Mouse (Mus musculus) ES-Bruce4 (cell line): ENCODE results near the gene Tgfbi.

Experiments used
- CTCF ChIP-seq: IDR thresholded peaks from one replicate; pipeline ENCODE4 v1.8.1; 2011; ENCODE audit warnings: low read depth, low read length
- POLR2A ChIP-seq: IDR thresholded peaks from one replicate; pipeline ENCODE4 v1.8.1; 2011; ENCODE audit warnings: low read length; ENCODE audit not compliant: insufficient read depth

DNA sequence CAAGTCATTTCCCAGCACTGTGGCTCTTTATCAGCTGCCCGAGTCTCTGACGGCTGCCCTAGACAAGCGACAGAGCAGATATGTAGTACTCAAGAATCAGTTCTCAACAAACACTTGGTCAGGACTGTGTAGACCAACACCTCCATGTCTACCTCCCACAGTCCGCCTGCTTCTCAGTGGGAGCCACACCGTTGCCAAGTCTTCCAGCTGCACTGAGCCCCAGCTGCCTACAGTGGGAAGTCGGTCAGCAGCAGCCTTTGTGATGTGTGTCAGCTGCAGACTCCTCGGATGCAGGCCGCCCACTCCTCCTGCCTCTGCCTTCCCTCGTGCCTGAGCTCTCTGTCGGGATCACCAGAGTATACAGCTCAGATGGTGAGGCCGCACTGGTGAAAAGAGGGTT lies 61.9 kb downstream of the Tgfbi start:
- TF ChIP-seq CTCF (no peak), POLR2A (no peak)
